Mouse (Mus musculus): Measurements from ENCODE around the gene Wfdc13.

- TF ChIP-seq POLR2A (IDR thresholded peaks at IDR 0.05; ENCODE audit: borderline replicate concordance, low read depth, low read length) = no peak
- peak; percentile 73 for TF ChIP-seq CTCF (IDR thresholded peaks at IDR 0.05; ENCODE audit: low read depth, low read length)
Measured at GRCm38 (mm10) chr2:164725895-164726619, 41.1 kb downstream of the Wfdc13 start.

Measured in bone marrow macrophage, adult 2 months (primary cell).